Mouse (Mus musculus): Measurements from ENCODE around the gene Tdp2. TPM values are rescaled to one million over a fixed set of nuclear protein-coding genes. Genes with fewer than 3 reads are reported as not detected.

The Tdp2 gene
- 10 to 100 TPM; 22.4 to 22.6 TPM for total RNA-seq (2021)

- peak; percentile 98 for DNase-seq
- intact Hi-C loops (cut with DNase I) = no loop called here
These were observed at the start of gene Tdp2, which contains the start of gene Acot13 for GRCm38 (mm10) chr13:24831353-24832130. Gene Tdp2, plus strand, starts transcription at chr13:24831679. Gene Acot13, minus strand, starts transcription at chr13:24831540.

- DNase-seq = no peak
- intact Hi-C loops (cut with DNase I) = no loop called here
These were observed 49.6 kb upstream of the Tdp2 start for GRCm38 (mm10) chr13:24781916-24782315.

- DNase-seq = no peak
- intact Hi-C loops (cut with DNase I) = no loop called here
These were observed 45.4 kb upstream of the Tdp2 start for GRCm38 (mm10) chr13:24786014-24786490.

- no peak for DNase-seq
- intact Hi-C loops (cut with DNase I) = no loop called here
These were observed 44.0 kb upstream of the Tdp2 start for GRCm38 (mm10) chr13:24787477-24787876.

- no peak for DNase-seq
- intact Hi-C loops (cut with DNase I) = no loop called here
These were observed 40.1 kb upstream of the Tdp2 start for GRCm38 (mm10) chr13:24791349-24791748.

- no peak for DNase-seq
- intact Hi-C loops (cut with DNase I) = no loop called here
These were observed 39.0 kb upstream of the Tdp2 start for GRCm38 (mm10) chr13:24792411-24793045.

- DNase-seq = no peak
- intact Hi-C loops (cut with DNase I) = no loop called here
These were observed 32.8 kb upstream of the Tdp2 start for GRCm38 (mm10) chr13:24798686-24799085.

GRCm38 (mm10) chr13:24799378-24799777, 32.1 kb upstream of the Tdp2 start:
- intact Hi-C loops (cut with DNase I) = no loop called here
- no peak for DNase-seq

GRCm38 (mm10) chr13:24799925-24800673, 31.4 kb upstream of the Tdp2 start:
- no peak for DNase-seq
- intact Hi-C loops (cut with DNase I) = no loop called here

GRCm38 (mm10) chr13:24800674-24801307, 30.7 kb upstream of the Tdp2 start:
- intact Hi-C loops (cut with DNase I) = no loop called here

GRCm38 (mm10) chr13:24801308-24801921, 30.1 kb upstream of the Tdp2 start, which contains the start of gene BC005537:
Gene BC005537, plus strand, starts transcription at chr13:24801657.
- DNase-seq = peak; percentile 58
- intact Hi-C loops (cut with DNase I) = no loop called here

More at GRCm38 (mm10) chr13:24800674-24801307, 30.7 kb upstream of the Tdp2 start:
- DNase-seq = peak; percentile 98

- peak; percentile 20 for DNase-seq
- intact Hi-C loops (cut with DNase I) = no loop called here
These were observed 29.3 kb upstream of the Tdp2 start for GRCm38 (mm10) chr13:24802131-24802691.

GRCm38 (mm10) chr13:24803196-24803595, 28.3 kb upstream of the Tdp2 start:
- no peak for DNase-seq
- intact Hi-C loops (cut with DNase I) = no loop called here

- intact Hi-C loops (cut with DNase I) = no loop called here
These were observed 25.4 kb upstream of the Tdp2 start for GRCm38 (mm10) chr13:24806079-24806478.

GRCm38 (mm10) chr13:24812521-24812920, 19.0 kb upstream of the Tdp2 start:
- intact Hi-C loops (cut with DNase I) = no loop called here
- no peak for DNase-seq

More at GRCm38 (mm10) chr13:24806079-24806478, 25.4 kb upstream of the Tdp2 start:
- DNase-seq = no peak

- DNase-seq = no peak
- intact Hi-C loops (cut with DNase I) = no loop called here
These were observed 16.9 kb upstream of the Tdp2 start for GRCm38 (mm10) chr13:24814616-24815015.

GRCm38 (mm10) chr13:24816125-24817092, 15.1 kb upstream of the Tdp2 start:
- intact Hi-C loops (cut with DNase I) = no loop called here
- DNase-seq = no peak

- DNase-seq = no peak
- intact Hi-C loops (cut with DNase I) = no loop called here
These were observed 11.5 kb upstream of the Tdp2 start for GRCm38 (mm10) chr13:24819931-24820330.
